Mouse (Mus musculus): ENCODE results near the gene Pus7l. TPM values are rescaled to one million over a fixed set of nuclear protein-coding genes. Genes with fewer than 3 reads are reported as not detected.
A peak's percentile ranks its signal among the peaks of the same experiment; 100 is the strongest.

Pus7l gene
- polyA plus RNA-seq, 1 experiment from 2014 or later = 5.3 TPM

DNA sequence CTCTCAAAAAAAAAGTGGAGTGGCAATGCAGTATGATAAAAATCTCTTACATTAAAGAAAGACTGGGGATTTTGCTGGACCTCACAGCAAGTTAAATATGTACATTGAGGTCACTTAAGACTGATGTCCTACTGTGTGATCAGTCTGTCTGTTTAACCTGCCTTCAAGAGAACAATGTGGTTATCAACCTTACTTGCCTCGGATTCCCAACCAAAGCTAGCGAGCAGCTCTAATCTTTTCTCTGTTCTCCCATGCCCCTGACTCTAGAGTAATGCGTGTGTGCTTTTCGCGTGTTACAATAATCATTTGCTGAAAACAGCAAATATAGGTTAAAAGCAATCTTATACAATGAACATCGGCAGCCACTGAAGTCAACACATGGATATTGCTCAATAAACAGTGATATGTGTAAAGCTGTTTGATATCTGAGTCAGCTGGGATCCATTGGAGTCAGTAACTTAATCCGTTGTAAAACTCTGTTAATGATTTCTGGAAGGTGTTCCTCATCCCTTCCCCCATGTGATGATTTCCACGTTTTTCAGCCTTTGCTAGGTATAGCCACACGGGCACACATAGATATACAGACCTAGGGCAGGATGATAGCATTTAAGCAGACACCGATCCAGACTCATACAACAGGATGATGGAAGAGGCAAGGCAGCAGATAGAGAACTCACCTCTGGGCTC is 25.3 kb upstream of the Pus7l start:
- ATAC-seq = no peak

DNA sequence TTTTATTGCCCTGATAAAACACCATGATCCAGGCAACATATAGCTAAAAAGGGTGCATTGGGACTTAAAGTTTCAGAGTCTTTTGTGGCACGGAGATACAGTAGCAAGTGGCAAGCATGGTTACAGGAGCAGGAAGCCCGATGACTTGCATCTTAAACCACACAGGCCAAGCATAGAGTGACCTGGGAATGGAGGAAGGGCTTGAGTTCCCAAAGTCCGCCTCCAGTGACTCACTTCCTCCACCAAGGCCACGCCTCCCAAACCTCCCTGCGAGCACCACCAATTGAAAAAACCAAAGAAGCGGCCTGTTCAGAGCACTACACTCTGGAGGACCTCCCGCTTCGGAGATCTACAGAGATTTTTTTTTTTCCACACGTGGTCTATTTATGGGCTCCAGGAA is 22.5 kb upstream of the Pus7l start:
- no peak overlapping the region for H3K4me3 ChIP-seq (replicated peaks)
- H3K36me3 ChIP-seq = no peaks in the 10 kb centered on the region
- no peaks in the 10 kb centered on the region for H3K4me1 ChIP-seq (replicated peaks)
- 89% methylated on average over 9 of the region's 9 CpGs for WGBS
- no peaks in the 10 kb centered on the region for H3K27me3 ChIP-seq
- H3K9me3 ChIP-seq = no peaks in the 10 kb centered on the region
- no peak overlapping the region for H3K27ac ChIP-seq
- ATAC-seq = no peak
- H3K9ac ChIP-seq (replicated peaks) = no peak overlapping the region
- H3K4me2 ChIP-seq (replicated peaks) = no peak overlapping the region

More for the DNA sequence above, 25.3 kb upstream of the Pus7l start:
- H3K36me3 ChIP-seq = no peaks in the 10 kb centered on the region
- H3K4me2 ChIP-seq (replicated peaks) = no peak overlapping the region
- no peaks in the 10 kb centered on the region for H3K9me3 ChIP-seq
- no peak overlapping the region for H3K27ac ChIP-seq
- no peaks in the 10 kb centered on the region for H3K27me3 ChIP-seq
- WGBS = 89% methylated on average over 10 of the region's 10 CpGs
- H3K9ac ChIP-seq (replicated peaks) = no peak overlapping the region
- no peak overlapping the region for H3K4me3 ChIP-seq (replicated peaks)
- no peaks in the 10 kb centered on the region for H3K4me1 ChIP-seq (replicated peaks)

DNA sequence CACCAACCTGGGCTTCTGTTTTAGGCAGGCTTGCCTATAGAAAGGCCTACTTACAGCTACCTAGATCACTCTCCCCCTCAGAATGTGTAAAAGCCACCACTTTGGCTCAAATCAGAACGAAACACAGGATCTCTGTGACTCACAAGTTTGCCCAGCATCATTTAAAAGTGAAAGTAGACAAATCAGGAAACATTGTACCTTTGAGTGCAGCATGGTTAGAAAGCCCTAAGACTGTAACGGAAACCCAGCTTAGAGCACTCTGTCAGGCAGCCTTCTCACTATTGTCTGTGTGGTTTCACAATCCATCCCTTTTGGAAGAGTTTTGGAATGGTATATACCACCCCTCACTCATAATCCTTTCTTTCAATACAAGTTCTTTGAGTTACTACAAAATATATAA is 21.6 kb upstream of the Pus7l start:
- WGBS = 91% methylated on average over 2 of the region's 2 CpGs
- no peak for ATAC-seq

GRCm38 (mm10) chr15:94558895-94559656 is 15.7 kb upstream of the Pus7l start:
- Histone ChIP-seq H3K36me3 (no peaks in the 10 kb centered on the region), H3K27ac (no peak overlapping the region), H3K4me1 (replicated peaks) (no peaks in the 10 kb centered on the region), H3K4me3 (replicated peaks) (no peak overlapping the region), H3K27me3 (no peaks in the 10 kb centered on the region), H3K9me3 (no peaks in the 10 kb centered on the region), H3K9ac (replicated peaks) (no peak overlapping the region), H3K4me2 (replicated peaks) (no peak overlapping the region)
- 85% methylated on average over 17 of the region's 17 CpGs for WGBS
- ATAC-seq = no peak

More for the DNA sequence above, 21.6 kb upstream of the Pus7l start:
- Histone ChIP-seq H3K27ac (no peak overlapping the region), H3K36me3 (no peaks in the 10 kb centered on the region), H3K4me2 (replicated peaks) (no peak overlapping the region), H3K9me3 (no peaks in the 10 kb centered on the region), H3K27me3 (no peaks in the 10 kb centered on the region), H3K4me1 (replicated peaks) (no peaks in the 10 kb centered on the region), H3K9ac (replicated peaks) (no peak overlapping the region), H3K4me3 (replicated peaks) (no peak overlapping the region)

DNA sequence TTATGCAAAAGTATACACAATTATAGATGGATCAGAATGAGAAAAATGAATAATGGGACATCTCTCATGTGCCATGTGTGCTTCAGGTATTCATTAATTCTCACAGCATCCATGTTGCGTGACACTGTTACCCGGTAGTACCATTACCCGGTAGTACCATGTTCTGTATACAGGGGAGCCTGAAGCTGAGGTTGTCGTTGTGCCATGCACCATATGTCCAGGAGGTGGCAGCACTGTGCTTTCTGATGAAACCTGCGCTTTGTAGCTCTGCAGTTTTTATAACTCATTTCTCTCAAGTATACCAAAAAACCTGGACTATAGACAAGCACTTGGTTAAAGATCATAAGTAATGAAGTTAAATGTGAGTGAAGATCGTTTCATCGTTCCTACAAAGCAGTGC is 14.1 kb upstream of the Pus7l start:
- Histone ChIP-seq H3K9me3 (no peaks in the 10 kb centered on the region), H3K4me2 (replicated peaks) (no peak overlapping the region), H3K27ac (no peak overlapping the region), H3K9ac (replicated peaks) (no peak overlapping the region), H3K4me1 (replicated peaks) (no peaks in the 10 kb centered on the region), H3K27me3 (no peaks in the 10 kb centered on the region), H3K4me3 (replicated peaks) (no peak overlapping the region), H3K36me3 (no peaks in the 10 kb centered on the region)
- 22% methylated on average over 7 of the region's 7 CpGs for WGBS
- peak; percentile 86 for ATAC-seq

- Histone ChIP-seq H3K27me3 (no peaks in the 10 kb centered on the region), H3K9me3 (peaks cover 12% of the 10 kb centered on the region; the same call in 1 of the 2 replicates), H3K36me3 (no peaks in the 10 kb centered on the region), H3K4me2 (replicated peaks) (no peak overlapping the region), H3K27ac (no peak overlapping the region), H3K4me3 (replicated peaks) (no peak overlapping the region), H3K4me1 (replicated peaks) (no peaks in the 10 kb centered on the region), H3K9ac (replicated peaks) (no peak overlapping the region)
- ATAC-seq = no peak
- 93% methylated on average over 9 of the region's 9 CpGs for WGBS
These were observed 10.2 kb upstream of the Pus7l start for GRCm38 (mm10) chr15:94553536-94553935.

DNA sequence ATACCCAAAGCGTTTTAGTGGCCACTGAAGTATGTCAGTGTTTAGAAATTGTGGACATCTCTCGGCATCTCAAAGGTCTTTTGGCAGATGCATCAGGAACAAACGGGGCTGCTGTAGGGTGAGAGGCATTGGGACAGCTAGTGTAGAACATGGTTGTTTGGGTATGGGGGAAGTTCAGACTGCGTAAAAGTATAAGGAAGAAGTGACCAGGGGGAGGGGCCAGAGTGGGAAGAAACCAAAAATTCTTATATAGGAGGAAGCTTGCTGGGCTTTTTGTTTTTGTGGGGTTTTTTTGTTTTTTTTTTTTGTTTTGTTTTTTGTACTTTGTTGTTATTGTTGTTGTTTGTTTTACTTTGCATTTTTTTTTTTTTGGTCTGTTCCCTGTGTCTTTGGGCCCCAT is 1.5 kb upstream of the Pus7l start:
- no peak for ATAC-seq
- H3K4me1 ChIP-seq (replicated peaks) = peaks cover 6% of the 10 kb centered on the region
- no peaks in the 10 kb centered on the region for H3K27me3 ChIP-seq
- no peak overlapping the region for H3K4me2 ChIP-seq (replicated peaks)
- H3K9me3 ChIP-seq = 0 out of 2 replicates have a peak, but pooled peaks cover 3% of the 10 kb centered on the region
- no peak overlapping the region for H3K27ac ChIP-seq
- no peak overlapping the region for H3K9ac ChIP-seq (replicated peaks)
- no peak overlapping the region for H3K4me3 ChIP-seq (replicated peaks)
- WGBS = 89% methylated on average over 4 of the region's 4 CpGs
- no peaks in the 10 kb centered on the region for H3K36me3 ChIP-seq

DNA sequence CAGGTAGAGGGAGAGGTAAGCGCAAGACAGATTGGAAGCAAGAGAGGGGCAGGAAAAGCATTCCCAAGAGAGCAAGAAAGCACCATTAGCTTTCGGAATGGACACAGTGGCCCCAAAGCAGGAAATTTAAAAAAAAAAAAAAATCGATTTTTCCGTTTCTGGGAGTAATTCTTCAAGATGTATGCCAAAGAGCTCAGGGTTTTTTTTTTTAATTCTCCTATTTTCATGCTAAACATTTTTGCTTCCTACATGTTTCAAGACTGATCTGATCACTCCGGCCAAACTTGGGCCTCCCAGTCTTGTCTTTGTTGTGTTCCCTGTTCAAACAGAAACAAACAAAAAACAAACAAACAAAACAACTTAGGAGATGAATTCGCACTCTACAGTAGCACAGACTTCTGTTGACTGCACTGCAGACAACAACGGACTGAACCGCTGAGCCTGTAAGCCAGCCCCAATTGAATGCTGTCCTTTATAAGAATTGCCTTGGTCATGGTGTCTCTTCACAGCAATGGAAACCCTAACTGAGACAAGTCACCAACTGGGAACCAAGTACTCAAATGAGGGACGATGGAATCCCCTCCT is 797 bp upstream of the Pus7l start:
- H3K4me1 ChIP-seq (replicated peaks) = peaks cover 6% of the 10 kb centered on the region
- H3K4me2 ChIP-seq (replicated peaks) = peak overlapping the region; percentile 68
- no peaks in the 10 kb centered on the region for H3K9me3 ChIP-seq
- 46% methylated on average over 9 of the region's 9 CpGs for WGBS
- peak overlapping the region; percentile 63; the same call in 1 of the 2 replicates for H3K9ac ChIP-seq (replicated peaks)
- H3K4me3 ChIP-seq (replicated peaks) = peak overlapping the region; percentile 59
- no peak overlapping the region for H3K27ac ChIP-seq
- H3K27me3 ChIP-seq = no peaks in the 10 kb centered on the region
- H3K36me3 ChIP-seq = no peaks in the 10 kb centered on the region
- no peak for ATAC-seq

DNA sequence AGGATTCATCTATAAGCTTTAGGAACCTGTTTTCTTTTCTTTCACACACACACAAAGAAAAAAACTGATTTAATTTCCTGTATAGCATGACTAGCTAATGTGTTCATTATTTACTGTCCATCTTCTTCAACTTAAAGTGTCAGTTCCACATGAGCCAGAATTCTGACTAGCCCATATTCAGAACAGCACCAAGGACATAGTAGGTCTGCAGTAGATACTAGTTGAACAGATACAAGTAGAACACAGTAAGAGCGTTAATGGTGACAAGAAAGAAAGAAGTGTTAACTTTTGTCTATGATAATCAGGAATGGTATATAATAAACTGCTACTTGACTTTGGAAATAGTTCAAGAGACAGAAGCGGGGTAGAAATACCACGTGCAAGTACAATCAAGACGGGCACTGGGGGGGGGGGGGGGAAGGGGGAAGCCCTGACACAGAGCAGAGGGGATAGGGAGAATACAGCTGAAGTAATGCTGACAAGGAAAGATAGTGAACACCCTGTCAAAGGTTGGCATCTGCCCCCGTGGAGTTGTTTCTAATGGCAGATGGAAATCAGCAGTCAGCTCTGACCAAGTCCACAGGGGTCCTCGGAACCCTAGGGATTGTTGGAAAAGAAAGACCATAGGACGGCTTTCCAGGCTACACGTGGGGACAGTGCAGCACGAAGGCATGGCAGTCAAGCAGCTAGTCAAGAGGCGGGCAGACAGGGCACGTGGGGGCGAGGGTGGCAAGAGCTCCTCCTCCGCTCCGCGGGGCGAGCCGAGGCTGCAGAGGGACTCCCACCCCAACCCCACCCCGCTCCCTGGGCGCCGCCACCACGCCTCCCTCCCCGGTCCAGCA is 559 bp downstream of the Pus7l start:
- Histone ChIP-seq H3K4me1 (replicated peaks) (peaks cover 6% of the 10 kb centered on the region), H3K27ac (peak overlapping the region; percentile 49; the same call in 1 of the 2 replicates), H3K9me3 (no peaks in the 10 kb centered on the region), H3K27me3 (no peaks in the 10 kb centered on the region), H3K9ac (replicated peaks) (peak overlapping the region; percentile 63), H3K4me2 (replicated peaks) (peak overlapping the region; percentile 68), H3K36me3 (no peaks in the 10 kb centered on the region), H3K4me3 (replicated peaks) (peak overlapping the region; percentile 59)
- 9% methylated on average over 20 of the region's 22 CpGs for WGBS
- ATAC-seq = peak; percentile 94

GRCm38 (mm10) chr15:94539296-94539695 is 4.1 kb downstream of the Pus7l start:
- ATAC-seq = no peak

GRCm38 (mm10) chr15:94535521-94535920 is 7.8 kb downstream of the Pus7l start:
- Histone ChIP-seq H3K4me1 (replicated peaks) (no peaks in the 10 kb centered on the region), H3K4me3 (replicated peaks) (no peak overlapping the region), H3K9me3 (no peaks in the 10 kb centered on the region), H3K4me2 (replicated peaks) (no peak overlapping the region), H3K9ac (replicated peaks) (no peak overlapping the region), H3K36me3 (0 out of 2 replicates have a peak, but pooled peaks cover 5% of the 10 kb centered on the region), H3K27ac (no peak overlapping the region), H3K27me3 (no peaks in the 10 kb centered on the region)
- no peak for ATAC-seq
- WGBS = 92% methylated on average over 7 of the region's 7 CpGs

More at GRCm38 (mm10) chr15:94539296-94539695, 4.1 kb downstream of the Pus7l start:
- no peaks in the 10 kb centered on the region for H3K9me3 ChIP-seq
- WGBS = 96% methylated on average over 3 of the region's 3 CpGs
- H3K9ac ChIP-seq (replicated peaks) = no peak overlapping the region
- H3K4me2 ChIP-seq (replicated peaks) = no peak overlapping the region
- H3K4me3 ChIP-seq (replicated peaks) = no peak overlapping the region
- no peak overlapping the region for H3K27ac ChIP-seq
- H3K27me3 ChIP-seq = no peaks in the 10 kb centered on the region
- H3K36me3 ChIP-seq = no peaks in the 10 kb centered on the region
- peaks cover 6% of the 10 kb centered on the region for H3K4me1 ChIP-seq (replicated peaks)

All from midbrain, embryonic 13.5 days (tissue).